Mouse (Mus musculus) forebrain, embryonic 13.5 days (tissue): ENCODE measurements around the gene Ahnak. TPM values are rescaled to one million over a fixed set of nuclear protein-coding genes. Genes with fewer than 3 reads are reported as not detected.

Experiments used
- ATAC-seq: fragments of 200-750 bp; cut with Nextera tagmentation; 2 replicates; pipeline ENCODE4 v1.8.0; 2017
- H3K27ac ChIP-seq: fragments of 300-500 bp; sonication (generic); 2 replicates; pipeline ENCODE4 v1.5.1; 2015; ENCODE audit warnings: inconsistent platforms, mild to moderate bottlenecking, moderate library complexity
- H3K27me3 ChIP-seq: fragments of 300-500 bp; sonication (generic); 2 replicates; pipeline ENCODE4 v1.6.1; 2015; ENCODE audit warnings: mild to moderate bottlenecking, inconsistent platforms
- H3K36me3 ChIP-seq: fragments of 300-500 bp; sonication (generic); 2 replicates; pipeline ENCODE4 v1.6.1; 2015; ENCODE audit warnings: mild to moderate bottlenecking, inconsistent platforms; ENCODE audit not compliant: poor library complexity, severe bottlenecking
- H3K4me1 ChIP-seq: fragments of 300-500 bp; sonication (generic); 2 replicates; pipeline ENCODE4 v1.6.1; 2015; ENCODE audit warnings: inconsistent platforms
- H3K4me2 ChIP-seq: fragments of 300-500 bp; sonication (generic); 2 replicates; pipeline ENCODE4 v1.6.1; 2015; ENCODE audit warnings: inconsistent platforms, mild to moderate bottlenecking, moderate library complexity
- H3K4me3 ChIP-seq: fragments of 300-500 bp; sonication (generic); 2 replicates; pipeline ENCODE4 v1.5.1; 2015; ENCODE audit warnings: mild to moderate bottlenecking, inconsistent platforms
- H3K9ac ChIP-seq: fragments of 300-500 bp; sonication (generic); 2 replicates; pipeline ENCODE4 v1.6.1; 2015; ENCODE audit warnings: mild to moderate bottlenecking, inconsistent platforms
- H3K9me3 ChIP-seq: fragments of 300-500 bp; sonication (generic); replicated peaks from 2 replicates; pipeline ENCODE4 v1.6.1; 2016; ENCODE audit warnings: inconsistent platforms
- WGBS: fragments of 180-500 bp; shearing (Covaris S2); methylation state at CpG from one replicate; pipeline ENCODE4 v1.1.7; 2015; 5-methylcytosine and 5-hydroxymethylcytosine counted together
- polyA plus RNA-seq: library from polyadenylated mRNA; unstranded; fragments of >200 nt; fragmentation: Nextera tagmentation; extraction: Ambion mirVana; gene quantifications from 2 replicates; pipeline ENCODE4 v1.2.1, GENCODE M21; 2015

Ahnak gene
- polyA plus RNA-seq, 1 experiment from 2014 or later, result 2.8 TPM

DNA sequence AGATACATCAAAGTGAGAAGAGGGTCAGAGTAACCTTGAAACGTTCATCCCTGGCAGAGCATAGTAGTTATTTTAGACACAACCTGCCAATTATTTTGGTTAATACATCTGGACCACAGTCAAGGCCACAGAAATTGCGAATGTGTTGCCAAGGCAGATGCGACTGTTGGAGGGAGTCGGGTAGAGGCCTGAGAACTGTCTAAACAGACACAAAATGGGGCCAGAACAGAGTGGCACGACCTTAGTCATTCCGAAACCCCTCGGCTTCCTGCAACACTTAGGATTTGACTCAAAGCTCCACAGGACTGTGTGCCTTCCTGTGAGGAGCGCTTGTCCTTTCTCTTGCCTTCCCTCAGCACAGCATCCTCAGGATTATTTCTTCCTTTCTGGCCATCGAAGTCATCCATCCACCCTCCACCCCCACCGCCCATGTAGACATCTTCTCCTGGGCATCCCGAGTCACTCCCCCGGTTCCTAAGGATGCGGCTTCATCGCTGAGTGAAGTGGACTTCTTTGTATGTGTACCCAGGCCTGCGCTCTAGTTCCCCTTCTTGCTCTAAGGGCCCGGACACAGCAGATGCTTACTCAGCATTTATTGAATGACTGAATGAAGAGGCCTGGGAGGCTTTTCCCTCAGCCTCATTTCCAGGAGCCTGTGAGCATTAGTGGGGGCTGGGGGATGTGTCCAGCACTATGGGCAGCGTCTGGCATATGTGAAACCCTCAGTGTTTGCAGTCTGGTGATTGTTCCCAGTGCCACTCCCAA is 111.4 kb downstream of the Ahnak start:
- H3K9ac ChIP-seq, result no peak overlapping the region
- no peak overlapping the region for H3K4me3 ChIP-seq
- no peak for ATAC-seq

DNA sequence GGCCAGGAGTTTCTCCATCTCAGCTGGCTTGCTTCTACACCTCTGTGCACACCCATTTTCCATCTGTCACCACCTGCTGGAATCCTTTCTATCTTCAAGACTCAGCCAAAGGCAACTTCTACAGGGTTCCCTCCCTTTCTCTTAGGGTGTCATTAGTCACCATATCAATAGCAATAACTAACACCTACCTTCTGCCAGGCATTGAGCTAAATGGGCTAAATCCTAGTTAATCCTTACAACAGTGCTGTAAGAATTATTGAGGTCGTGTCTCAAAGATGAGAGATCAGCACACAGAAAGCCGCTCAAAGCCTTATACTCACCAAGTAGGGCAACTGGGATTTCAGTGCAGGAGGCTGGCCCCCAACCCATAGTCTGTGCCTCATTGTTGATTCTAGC is 112.0 kb downstream of the Ahnak start:
- Histone ChIP-seq H3K9ac (no peak overlapping the region), H3K4me2 (no peak overlapping the region), H3K27me3 (no peaks in the 10 kb centered on the region), H3K4me1 (no peaks in the 10 kb centered on the region), H3K27ac (no peak overlapping the region), H3K4me3 (no peak overlapping the region), H3K36me3 (no peaks in the 10 kb centered on the region), H3K9me3 (no peaks in the 10 kb centered on the region)
- WGBS, result 76% methylated on average over 2 of the region's 2 CpGs
- no peak for ATAC-seq

More for the DNA sequence above, 111.4 kb downstream of the Ahnak start:
- Histone ChIP-seq H3K36me3 (no peaks in the 10 kb centered on the region), H3K4me2 (no peak overlapping the region), H3K9me3 (no peaks in the 10 kb centered on the region), H3K27me3 (no peaks in the 10 kb centered on the region), H3K4me1 (no peaks in the 10 kb centered on the region), H3K27ac (no peak overlapping the region)
- 89% methylated on average over 17 of the region's 17 CpGs for WGBS

DNA sequence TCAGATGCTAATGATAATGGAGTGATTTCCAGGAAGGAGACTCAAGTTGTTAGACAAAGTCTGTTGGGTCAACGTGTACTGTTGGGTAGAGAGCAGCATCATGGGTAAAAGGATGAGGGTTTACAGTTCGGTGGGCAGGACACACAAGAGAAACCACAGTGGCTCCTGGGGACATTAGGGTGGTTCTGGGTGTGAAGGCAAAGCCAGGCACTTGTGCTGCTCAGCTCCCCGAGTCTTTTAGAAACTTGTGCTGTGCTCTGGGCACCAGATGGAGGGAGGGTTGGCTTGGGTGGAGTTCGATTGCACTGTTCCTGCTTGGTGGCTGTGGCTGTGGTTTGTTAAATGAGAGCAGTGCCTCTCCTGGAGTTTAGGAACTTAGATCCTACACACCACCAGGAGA is 114.9 kb downstream of the Ahnak start:
- no peak overlapping the region for H3K27ac ChIP-seq
- H3K27me3 ChIP-seq, result no peaks in the 10 kb centered on the region
- no peaks in the 10 kb centered on the region for H3K9me3 ChIP-seq
- WGBS, result 83% methylated on average over 4 of the region's 4 CpGs
- H3K4me3 ChIP-seq, result no peak overlapping the region
- no peak overlapping the region for H3K9ac ChIP-seq
- H3K4me2 ChIP-seq, result no peak overlapping the region
- no peak for ATAC-seq
- no peaks in the 10 kb centered on the region for H3K4me1 ChIP-seq
- no peaks in the 10 kb centered on the region for H3K36me3 ChIP-seq

DNA sequence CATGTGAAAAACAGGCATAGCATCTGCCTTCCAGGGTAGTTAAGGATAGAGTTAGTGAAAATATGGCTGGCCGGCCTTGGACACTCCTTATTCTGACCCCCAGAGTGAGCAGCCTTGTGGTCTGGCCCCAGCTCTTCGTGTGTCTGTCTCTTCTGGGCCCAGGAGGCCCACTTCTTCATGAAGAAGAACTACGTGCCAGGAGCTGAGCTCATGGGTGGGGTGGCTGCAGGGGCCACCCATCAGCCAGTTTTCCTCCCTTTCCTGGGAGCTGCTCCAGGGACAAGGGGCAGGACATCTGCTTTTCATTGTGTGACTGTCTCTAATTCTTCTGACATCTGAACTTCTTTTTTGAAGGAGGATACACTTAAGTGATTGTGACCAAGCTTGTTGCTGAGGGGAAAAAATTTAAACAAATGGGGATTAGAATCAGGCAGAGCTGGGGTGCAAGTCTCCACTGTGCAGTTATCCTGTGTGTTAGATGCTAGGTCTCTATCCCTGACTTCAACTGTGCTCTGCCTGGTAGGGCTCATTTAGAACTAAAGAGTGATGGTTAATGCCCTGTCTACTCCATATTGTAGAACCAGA is 116.1 kb downstream of the Ahnak start:
- Histone ChIP-seq H3K27ac (no peak overlapping the region), H3K4me3 (no peak overlapping the region), H3K36me3 (no peaks in the 10 kb centered on the region), H3K9ac (no peak overlapping the region), H3K9me3 (no peaks in the 10 kb centered on the region), H3K4me2 (no peak overlapping the region), H3K4me1 (no peaks in the 10 kb centered on the region), H3K27me3 (no peaks in the 10 kb centered on the region)
- ATAC-seq, result no peak
- 70% methylated on average over 3 of the region's 3 CpGs for WGBS

DNA sequence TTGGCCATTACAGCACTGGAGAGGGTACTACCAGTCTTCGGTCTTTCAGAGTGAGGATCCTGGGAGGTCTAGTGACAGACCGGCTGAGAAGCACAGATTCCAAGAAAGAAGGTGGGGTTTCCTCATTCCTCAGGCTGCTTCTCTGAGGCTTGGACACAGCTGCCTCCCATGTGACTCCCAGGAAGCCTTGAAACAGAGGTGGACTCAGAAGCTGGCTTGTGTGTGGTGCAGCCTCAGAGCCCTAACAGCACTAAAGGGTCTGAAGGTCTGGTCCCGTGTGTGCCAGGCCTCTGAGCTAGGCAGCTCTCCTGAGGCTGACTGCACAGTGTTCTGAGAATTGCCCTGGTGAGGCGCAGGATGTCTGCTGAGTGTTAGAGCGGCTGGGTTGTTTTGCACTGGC is 117.0 kb downstream of the Ahnak start:
- no peaks in the 10 kb centered on the region for H3K4me1 ChIP-seq
- WGBS, result 75% methylated on average over 5 of the region's 5 CpGs

DNA sequence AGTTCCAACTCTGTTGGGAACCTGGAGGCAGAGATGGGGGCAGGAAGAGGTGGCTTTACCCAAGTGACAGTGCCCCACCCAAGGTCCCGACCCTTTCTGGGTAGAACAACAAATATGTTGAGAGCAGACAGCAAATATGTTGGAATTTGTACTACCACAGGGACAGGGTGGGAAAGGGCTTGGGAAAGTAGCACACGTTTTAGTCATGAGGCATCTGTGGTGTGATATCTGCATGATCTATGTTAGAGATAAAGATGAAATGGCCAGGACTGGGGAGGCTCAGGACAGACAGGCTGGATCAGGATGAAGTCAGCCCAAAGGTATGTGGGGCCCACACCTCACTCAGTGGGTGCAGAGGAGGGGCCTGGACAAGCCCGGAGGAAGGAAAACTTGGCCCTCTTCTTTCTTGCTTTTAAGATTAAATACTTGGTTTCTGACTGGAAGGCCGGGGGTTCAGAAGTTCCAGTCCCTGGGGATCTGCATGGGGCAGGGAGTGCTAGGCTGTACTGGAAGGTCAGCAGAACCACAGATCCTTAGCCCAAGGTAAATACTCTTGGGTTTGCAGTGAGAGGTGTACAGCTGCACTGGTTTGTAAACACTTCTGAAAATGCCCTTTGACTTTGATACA is 117.8 kb downstream of the Ahnak start:
- ATAC-seq, result no peak
- H3K9ac ChIP-seq, result peak overlapping the region; percentile 9; the same call in 1 of the 2 replicates
- no peaks in the 10 kb centered on the region for H3K27me3 ChIP-seq

More for the DNA sequence above, 117.0 kb downstream of the Ahnak start:
- H3K9me3 ChIP-seq, result no peaks in the 10 kb centered on the region
- H3K27me3 ChIP-seq, result no peaks in the 10 kb centered on the region
- no peak overlapping the region for H3K4me3 ChIP-seq
- no peak overlapping the region for H3K4me2 ChIP-seq
- ATAC-seq, result no peak
- H3K36me3 ChIP-seq, result no peaks in the 10 kb centered on the region
- H3K9ac ChIP-seq, result no peak overlapping the region
- no peak overlapping the region for H3K27ac ChIP-seq

DNA sequence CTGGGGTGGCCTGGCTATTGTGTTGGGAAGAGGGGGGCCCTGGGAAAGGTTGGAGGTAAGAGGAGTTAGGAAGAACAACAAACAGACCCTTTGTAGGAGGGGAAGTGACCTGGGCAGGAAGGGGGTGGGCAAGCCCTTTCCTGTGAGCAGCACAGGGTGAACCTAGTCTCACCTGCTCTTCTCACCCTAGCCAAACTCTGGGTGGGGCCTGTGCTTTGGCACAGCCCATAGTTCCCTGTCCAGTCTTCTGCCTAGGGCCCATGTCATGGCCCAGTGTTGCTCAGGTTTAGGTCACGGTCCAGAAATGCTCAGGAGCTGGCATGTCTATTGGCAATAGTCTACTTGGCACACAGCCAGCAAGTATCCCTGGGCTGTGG is 118.3 kb downstream of the Ahnak start:
- Histone ChIP-seq H3K4me2 (no peak overlapping the region), H3K9me3 (no peaks in the 10 kb centered on the region), H3K4me1 (no peaks in the 10 kb centered on the region), H3K27me3 (no peaks in the 10 kb centered on the region), H3K9ac (peak overlapping the region; percentile 43; the same call in 1 of the 2 replicates), H3K36me3 (0 out of 2 replicates have a peak, but pooled peaks cover 6% of the 10 kb centered on the region), H3K4me3 (no peak overlapping the region), H3K27ac (no peak overlapping the region)
- no peak for ATAC-seq
- 67% methylated on average over 1 of the region's 1 CpGs for WGBS

More for the DNA sequence above, 117.8 kb downstream of the Ahnak start:
- WGBS, result 69% methylated on average over 4 of the region's 4 CpGs
- H3K4me1 ChIP-seq, result no peaks in the 10 kb centered on the region
- H3K4me2 ChIP-seq, result no peak overlapping the region
- 0 out of 2 replicates have a peak, but pooled peaks cover under 1% of the 10 kb centered on the region for H3K36me3 ChIP-seq
- H3K9me3 ChIP-seq, result no peaks in the 10 kb centered on the region
- no peak overlapping the region for H3K4me3 ChIP-seq
- H3K27ac ChIP-seq, result no peak overlapping the region

DNA sequence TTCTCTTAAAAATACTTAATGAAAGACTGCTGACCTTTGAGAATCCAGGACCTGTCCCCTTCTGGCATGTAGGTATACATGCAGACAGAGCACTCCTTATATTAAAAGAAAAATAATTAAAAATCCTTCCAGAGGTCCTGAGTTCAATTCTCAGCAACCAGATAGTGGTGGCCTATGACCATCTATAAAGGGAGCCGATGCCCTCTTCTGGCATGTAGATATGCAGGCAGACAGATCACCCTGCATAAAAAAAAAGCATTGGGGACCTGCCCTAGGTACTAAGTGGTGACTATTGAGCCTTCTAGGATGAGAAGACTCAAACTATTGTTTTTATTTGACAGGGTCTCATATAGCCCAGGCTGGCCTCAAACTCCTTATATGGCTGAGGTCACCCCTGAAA is 119.5 kb downstream of the Ahnak start:
- no peak overlapping the region for H3K4me2 ChIP-seq
- 89% methylated on average over 1 of the region's 1 CpGs for WGBS
- no peaks in the 10 kb centered on the region for H3K27me3 ChIP-seq
- peaks cover 17% of the 10 kb centered on the region for H3K36me3 ChIP-seq
- H3K4me1 ChIP-seq, result no peaks in the 10 kb centered on the region
- H3K4me3 ChIP-seq, result no peak overlapping the region
- no peak overlapping the region for H3K9ac ChIP-seq
- ATAC-seq, result no peak
- H3K27ac ChIP-seq, result no peak overlapping the region
- no peaks in the 10 kb centered on the region for H3K9me3 ChIP-seq

DNA sequence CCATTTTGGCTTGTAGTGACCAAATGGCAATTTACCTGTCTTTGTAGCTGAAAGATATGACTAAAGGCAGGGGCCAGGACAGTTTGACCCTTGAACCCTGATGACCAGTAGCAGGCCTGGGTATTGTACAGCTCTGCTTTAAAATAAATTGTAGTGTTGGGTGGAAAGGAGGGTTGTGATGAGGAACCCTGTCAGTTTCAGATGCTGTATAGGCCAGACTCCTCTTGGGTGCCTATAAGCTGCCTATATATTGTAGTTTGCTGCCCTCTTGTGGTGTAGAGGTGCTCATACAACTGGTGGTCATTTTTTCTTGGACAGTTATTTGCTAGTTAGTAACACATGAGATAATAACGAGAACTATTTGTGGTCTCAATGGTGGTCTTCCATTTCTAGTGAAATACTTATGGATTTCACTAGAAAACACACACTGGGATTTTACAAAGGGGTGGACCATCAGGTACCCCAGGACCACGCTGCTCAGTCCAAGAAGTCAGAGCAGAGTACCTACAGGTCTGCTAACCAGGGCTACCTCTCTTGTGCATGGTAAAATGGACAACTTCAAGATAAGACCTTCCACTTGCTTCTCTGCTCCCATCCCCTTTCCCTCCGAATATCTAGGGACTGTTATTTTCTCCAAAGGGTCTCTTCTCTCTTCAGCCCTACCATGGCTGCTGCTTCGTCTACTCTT is 121.2 kb downstream of the Ahnak start:
- ATAC-seq, result peak; percentile 88
- Histone ChIP-seq H3K4me3 (no peak overlapping the region), H3K4me2 (no peak overlapping the region), H3K4me1 (no peaks in the 10 kb centered on the region), H3K9me3 (no peaks in the 10 kb centered on the region), H3K27ac (no peak overlapping the region), H3K36me3 (peaks cover 34% of the 10 kb centered on the region), H3K9ac (no peak overlapping the region), H3K27me3 (no peaks in the 10 kb centered on the region)
- WGBS, result 58% methylated on average over 4 of the region's 4 CpGs

DNA sequence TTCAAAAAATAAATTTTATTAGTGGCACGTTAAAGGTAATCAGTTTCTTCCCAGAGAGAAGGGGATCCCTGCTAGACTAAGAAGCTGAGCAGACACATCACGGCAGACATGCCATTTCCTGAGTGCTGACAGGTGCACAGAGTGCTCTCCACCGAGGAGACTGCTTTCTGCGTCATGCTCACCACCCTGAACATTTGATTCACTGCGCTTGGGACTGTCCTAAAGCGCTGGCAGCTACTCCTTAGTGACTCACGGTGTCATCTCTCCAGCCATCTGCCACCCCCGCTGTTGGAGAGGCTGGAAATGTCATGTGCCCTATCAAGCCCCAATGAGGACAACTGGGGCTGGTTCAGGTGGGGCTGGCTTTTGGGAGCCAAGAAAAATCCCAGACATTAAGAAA is 123.0 kb downstream of the Ahnak start:
- Histone ChIP-seq H3K36me3 (peaks cover 45% of the 10 kb centered on the region), H3K4me3 (no peak overlapping the region), H3K27me3 (no peaks in the 10 kb centered on the region), H3K27ac (no peak overlapping the region), H3K4me2 (no peak overlapping the region), H3K9me3 (no peaks in the 10 kb centered on the region), H3K9ac (no peak overlapping the region), H3K4me1 (peaks cover 3% of the 10 kb centered on the region; the same call in 1 of the 2 replicates)
- no peak for ATAC-seq
- 81% methylated on average over 8 of the region's 8 CpGs for WGBS

DNA sequence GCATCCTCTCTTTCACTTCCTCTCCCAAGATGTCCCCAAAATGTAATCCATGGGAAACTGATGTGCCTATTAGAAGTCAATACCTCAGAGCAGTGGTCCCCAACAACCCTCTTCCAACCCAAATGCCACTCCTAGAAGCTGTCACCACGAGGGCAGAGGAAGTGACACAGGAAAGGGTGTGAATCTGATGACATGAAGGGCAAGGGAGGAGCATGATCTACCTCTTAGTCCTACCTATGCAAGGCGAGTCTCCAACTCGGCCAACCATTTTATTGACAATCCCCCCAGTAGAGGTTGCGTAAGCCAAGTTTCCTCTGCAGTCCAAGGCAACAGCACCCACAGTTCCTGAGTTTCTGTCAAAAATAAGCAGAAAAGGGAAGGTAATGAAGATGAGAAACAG is 127.2 kb downstream of the Ahnak start:
- no peak overlapping the region for H3K4me2 ChIP-seq
- ATAC-seq, result no peak
- no peaks in the 10 kb centered on the region for H3K27me3 ChIP-seq
- no peak overlapping the region for H3K9ac ChIP-seq
- WGBS, result 86% methylated on average over 4 of the region's 4 CpGs
- H3K27ac ChIP-seq, result no peak overlapping the region
- no peak overlapping the region for H3K4me3 ChIP-seq
- peaks cover 45% of the 10 kb centered on the region for H3K36me3 ChIP-seq
- no peaks in the 10 kb centered on the region for H3K9me3 ChIP-seq
- peaks cover 5% of the 10 kb centered on the region; the same call in 1 of the 2 replicates for H3K4me1 ChIP-seq

DNA sequence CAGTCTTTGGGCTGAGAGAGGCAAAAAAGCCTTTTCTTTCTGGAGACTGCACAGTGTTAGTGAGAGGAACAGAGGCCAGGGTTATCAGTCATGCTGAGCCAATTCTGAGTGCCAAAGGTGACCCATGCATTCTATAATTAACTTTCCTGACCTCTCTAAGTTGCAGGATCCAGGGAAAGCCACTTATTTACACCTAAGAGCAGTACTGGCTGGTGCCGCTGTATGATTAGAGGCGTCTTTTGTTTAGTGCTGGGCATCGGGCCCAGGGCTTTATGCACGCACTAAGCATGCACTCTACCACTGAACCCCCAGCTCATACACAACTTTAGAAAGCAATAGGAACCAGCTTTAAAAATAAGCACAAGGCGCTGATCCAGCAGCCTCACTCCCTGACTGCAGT is 128.2 kb downstream of the Ahnak start:
- Histone ChIP-seq H3K9me3 (no peaks in the 10 kb centered on the region), H3K27ac (peak overlapping the region; percentile 25; the same call in 1 of the 2 replicates), H3K9ac (no peak overlapping the region), H3K36me3 (peaks cover 41% of the 10 kb centered on the region), H3K4me1 (peaks cover 5% of the 10 kb centered on the region; the same call in 1 of the 2 replicates), H3K4me2 (no peak overlapping the region), H3K4me3 (no peak overlapping the region), H3K27me3 (no peaks in the 10 kb centered on the region)
- WGBS, result 57% methylated on average over 5 of the region's 5 CpGs
- peak; percentile 87 for ATAC-seq
